Mouse (Mus musculus) liver, embryonic 13.5 days (tissue): ENCODE data around the gene Smyd3. TPM values are rescaled to one million over a fixed set of nuclear protein-coding genes. Genes with fewer than 3 reads are reported as not detected.
"Not testable (repeated sequence)": the region's sequence is repeated elsewhere in the genome, so short reads cannot be mapped to it uniquely, and the experiment has no call there.

ENCODE experiments used
- ATAC-seq: fragments of 200-750 bp; cut with Nextera tagmentation; 2 replicates; pipeline ENCODE4 v1.8.0; 2017; ENCODE audit warnings: low read depth, mild to moderate bottlenecking, moderate number of reproducible peaks, moderate library complexity
- DNase-seq: peaks from one replicate; pipeline ENCODE4 v3.0.0; 2022
- H3K27ac ChIP-seq: fragments of 300-500 bp; sonication (generic); 2 replicates; pipeline ENCODE4 v1.5.1; 2015; ENCODE audit warnings: moderate library complexity, mild to moderate bottlenecking, inconsistent platforms
- H3K27me3 ChIP-seq: fragments of 300-500 bp; sonication (generic); 2 replicates; pipeline ENCODE4 v1.6.1; 2015; ENCODE audit warnings: mild to moderate bottlenecking, inconsistent platforms
- H3K36me3 ChIP-seq: fragments of 300-500 bp; sonication (generic); 2 replicates; pipeline ENCODE4 v1.6.1; 2015; ENCODE audit warnings: mild to moderate bottlenecking, inconsistent platforms
- H3K4me1 ChIP-seq: fragments of 300-500 bp; sonication (generic); replicated peaks from 2 replicates; pipeline ENCODE4 v1.6.1; 2015; ENCODE audit warnings: inconsistent platforms
- H3K4me2 ChIP-seq: fragments of 300-500 bp; sonication (generic); 2 replicates; pipeline ENCODE4 v1.6.1; 2015; ENCODE audit warnings: inconsistent platforms, mild to moderate bottlenecking, moderate library complexity
- H3K4me3 ChIP-seq: fragments of 300-500 bp; sonication (generic); replicated peaks from 2 replicates; pipeline ENCODE4 v1.5.1; 2015; ENCODE audit warnings: mild to moderate bottlenecking, inconsistent platforms
- H3K9ac ChIP-seq: fragments of 300-500 bp; sonication (generic); 2 replicates; pipeline ENCODE4 v1.6.1; 2015; ENCODE audit warnings: mild to moderate bottlenecking, inconsistent platforms
- H3K9me3 ChIP-seq: fragments of 300-500 bp; sonication (generic); replicated peaks from 2 replicates; pipeline ENCODE4 v1.6.1; 2016; ENCODE audit warnings: inconsistent platforms
- WGBS: fragments of 180-500 bp; shearing (Covaris S2); methylation state at CpG from one replicate; pipeline ENCODE4 v1.1.7; 2015; ENCODE audit not compliant: insufficient replicate concordance; 5-methylcytosine and 5-hydroxymethylcytosine counted together
- polyA plus RNA-seq: library from polyadenylated mRNA; unstranded; fragments of >200 nt; fragmentation: Nextera tagmentation; extraction: Ambion mirVana; gene quantifications from 2 replicates; pipeline ENCODE4 v1.2.1, GENCODE M21; 2015

Smyd3 gene
- polyA plus RNA-seq, 1 experiment from 2014 or later = 6.6 TPM

- H3K4me3 ChIP-seq = no peak overlapping the region
- no peaks in the 10 kb centered on the region for H3K36me3 ChIP-seq
- H3K9ac ChIP-seq = no peak overlapping the region
- DNase-seq = no peak
- H3K4me2 ChIP-seq = no peak overlapping the region
- no peak for ATAC-seq
- no peaks in the 10 kb centered on the region for H3K9me3 ChIP-seq
- no peak overlapping the region for H3K27ac ChIP-seq
- H3K4me1 ChIP-seq = no peaks in the 10 kb centered on the region
- H3K27me3 ChIP-seq = no peaks in the 10 kb centered on the region
- 81% methylated on average over 4 of the region's 4 CpGs for WGBS
Observed at GRCm38 (mm10) chr1:179184631-179185030, 333.2 kb downstream of the Smyd3 start.

- ATAC-seq (no peak), DNase-seq (no peak)
- WGBS = 75% methylated on average over 6 of the region's 6 CpGs
- no peak overlapping the region for H3K9ac ChIP-seq
- no peak overlapping the region for H3K4me2 ChIP-seq
- no peaks in the 10 kb centered on the region for H3K36me3 ChIP-seq
- H3K9me3 ChIP-seq = no peaks in the 10 kb centered on the region
- H3K4me3 ChIP-seq = no peak overlapping the region
- no peaks in the 10 kb centered on the region for H3K4me1 ChIP-seq
- H3K27ac ChIP-seq = no peak overlapping the region
- no peaks in the 10 kb centered on the region for H3K27me3 ChIP-seq
Observed at GRCm38 (mm10) chr1:179183499-179183898, 334.3 kb downstream of the Smyd3 start.

GRCm38 (mm10) chr1:179180546-179180945 lies 337.3 kb downstream of the Smyd3 start:
- H3K4me1 ChIP-seq = no peaks in the 10 kb centered on the region
- no peak for DNase-seq
- H3K9me3 ChIP-seq = no peaks in the 10 kb centered on the region
- H3K4me3 ChIP-seq = no peak overlapping the region
- H3K27ac ChIP-seq = no peak overlapping the region
- no peaks in the 10 kb centered on the region for H3K36me3 ChIP-seq
- H3K27me3 ChIP-seq = no peaks in the 10 kb centered on the region
- WGBS = 48% methylated on average over 2 of the region's 3 CpGs
- no peak for ATAC-seq
- no peak overlapping the region for H3K9ac ChIP-seq
- H3K4me2 ChIP-seq = no peak overlapping the region

GRCm38 (mm10) chr1:179176861-179177658 lies 340.8 kb downstream of the Smyd3 start:
- H3K9me3 ChIP-seq = no peaks in the 10 kb centered on the region
- ATAC-seq (no peak), DNase-seq (no peak)
- WGBS = 72% methylated on average over 14 of the region's 14 CpGs
- no peak overlapping the region for H3K4me2 ChIP-seq
- no peaks in the 10 kb centered on the region for H3K36me3 ChIP-seq
- H3K4me3 ChIP-seq = no peak overlapping the region
- no peaks in the 10 kb centered on the region for H3K27me3 ChIP-seq
- H3K4me1 ChIP-seq = no peaks in the 10 kb centered on the region
- no peak overlapping the region for H3K9ac ChIP-seq
- H3K27ac ChIP-seq = no peak overlapping the region

- H3K4me1 ChIP-seq = peaks cover 16% of the 10 kb centered on the region
- DNase-seq (no peak), ATAC-seq (no peak)
- no peak overlapping the region for H3K27ac ChIP-seq
- no peak overlapping the region for H3K4me3 ChIP-seq
- H3K9me3 ChIP-seq = no peaks in the 10 kb centered on the region
- H3K36me3 ChIP-seq = no peaks in the 10 kb centered on the region
- H3K27me3 ChIP-seq = no peaks in the 10 kb centered on the region
- H3K4me2 ChIP-seq = no peak overlapping the region
- WGBS = 59% methylated on average over 4 of the region's 4 CpGs
- H3K9ac ChIP-seq = no peak overlapping the region
Observed at GRCm38 (mm10) chr1:179174241-179174640, 343.6 kb downstream of the Smyd3 start.

GRCm38 (mm10) chr1:179170555-179170954 lies 347.3 kb downstream of the Smyd3 start:
- H3K27ac ChIP-seq = no peak overlapping the region
- H3K27me3 ChIP-seq = no peaks in the 10 kb centered on the region
- DNase-seq (no peak), ATAC-seq (no peak)
- H3K36me3 ChIP-seq = no peaks in the 10 kb centered on the region
- WGBS = 80% methylated on average over 8 of the region's 8 CpGs
- peaks cover 16% of the 10 kb centered on the region for H3K4me1 ChIP-seq
- no peak overlapping the region for H3K4me2 ChIP-seq
- H3K4me3 ChIP-seq = no peak overlapping the region
- H3K9ac ChIP-seq = no peak overlapping the region
- H3K9me3 ChIP-seq = no peaks in the 10 kb centered on the region

GRCm38 (mm10) chr1:179169749-179170148 lies 348.1 kb downstream of the Smyd3 start:
- H3K9me3 ChIP-seq = no peaks in the 10 kb centered on the region; the same call in 1 of the 2 replicates
- peaks cover 16% of the 10 kb centered on the region for H3K4me1 ChIP-seq
- WGBS = 19% methylated on average over 3 of the region's 3 CpGs
- no peaks in the 10 kb centered on the region for H3K27me3 ChIP-seq
- DNase-seq (peak; percentile 5), ATAC-seq (peak; percentile 88)
- no peaks in the 10 kb centered on the region for H3K36me3 ChIP-seq
- no peak overlapping the region for H3K9ac ChIP-seq
- H3K4me2 ChIP-seq = no peak overlapping the region; the same call in 1 of the 2 replicates
- H3K4me3 ChIP-seq = no peak overlapping the region
- H3K27ac ChIP-seq = no peak overlapping the region

- Histone ChIP-seq H3K9ac (no peak overlapping the region), H3K4me3 (no peak overlapping the region), H3K27ac (no peak overlapping the region), H3K9me3 (no peaks in the 10 kb centered on the region; the same call in 1 of the 2 replicates), H3K4me2 (no peak overlapping the region), H3K36me3 (no peaks in the 10 kb centered on the region), H3K4me1 (peaks cover 16% of the 10 kb centered on the region), H3K27me3 (no peaks in the 10 kb centered on the region)
- 77% methylated on average over 10 of the region's 10 CpGs for whole genome bisulfite sequencing
- ATAC-seq = no peak
- DNase-seq = no peak
Observed at GRCm38 (mm10) chr1:179169161-179169560, 348.7 kb downstream of the Smyd3 start.

GRCm38 (mm10) chr1:179164219-179164618 lies 353.6 kb downstream of the Smyd3 start:
- not testable (repeated sequence) for DNase-seq, H3K4me3 ChIP-seq, ATAC-seq, H3K4me2 ChIP-seq, H3K9ac ChIP-seq, H3K4me1 ChIP-seq, H3K9me3 ChIP-seq, H3K27ac ChIP-seq, H3K27me3 ChIP-seq, H3K36me3 ChIP-seq
- 71% methylated on average over 5 of the region's 5 CpGs for WGBS

GRCm38 (mm10) chr1:179162752-179163151 lies 355.1 kb downstream of the Smyd3 start:
- not testable (repeated sequence) for H3K4me1 ChIP-seq, H3K9me3 ChIP-seq, H3K4me3 ChIP-seq, H3K27ac ChIP-seq, H3K27me3 ChIP-seq, H3K9ac ChIP-seq, DNase-seq, ATAC-seq, H3K36me3 ChIP-seq, H3K4me2 ChIP-seq
- WGBS = 67% methylated on average over 1 of the region's 1 CpGs

- no peaks in the 10 kb centered on the region for H3K4me1 ChIP-seq
- ATAC-seq = no peak
- DNase-seq = no peak
- no peak overlapping the region for H3K9ac ChIP-seq
- H3K4me2 ChIP-seq = no peak overlapping the region
- no peak overlapping the region for H3K27ac ChIP-seq
- WGBS = 66% methylated on average over 6 of the region's 6 CpGs
- no peaks in the 10 kb centered on the region; the same call in 1 of the 2 replicates for H3K9me3 ChIP-seq
- no peaks in the 10 kb centered on the region for H3K36me3 ChIP-seq
- H3K27me3 ChIP-seq = no peaks in the 10 kb centered on the region
- H3K4me3 ChIP-seq = no peak overlapping the region
Observed at GRCm38 (mm10) chr1:179161947-179162346, 355.9 kb downstream of the Smyd3 start.

GRCm38 (mm10) chr1:179160697-179161096 lies 357.1 kb downstream of the Smyd3 start:
- Histone ChIP-seq H3K4me1 (no peaks in the 10 kb centered on the region), H3K4me2 (no peak overlapping the region), H3K27me3 (no peaks in the 10 kb centered on the region), H3K4me3 (no peak overlapping the region), H3K27ac (no peak overlapping the region), H3K9me3 (no peaks in the 10 kb centered on the region; the same call in 1 of the 2 replicates), H3K9ac (no peak overlapping the region), H3K36me3 (no peaks in the 10 kb centered on the region)
- ATAC-seq = no peak
- WGBS = 76% methylated on average over 3 of the region's 3 CpGs
- no peak for DNase-seq
